Mouse (Mus musculus): ENCODE data around the gene Hsd17b11.

DNA sequence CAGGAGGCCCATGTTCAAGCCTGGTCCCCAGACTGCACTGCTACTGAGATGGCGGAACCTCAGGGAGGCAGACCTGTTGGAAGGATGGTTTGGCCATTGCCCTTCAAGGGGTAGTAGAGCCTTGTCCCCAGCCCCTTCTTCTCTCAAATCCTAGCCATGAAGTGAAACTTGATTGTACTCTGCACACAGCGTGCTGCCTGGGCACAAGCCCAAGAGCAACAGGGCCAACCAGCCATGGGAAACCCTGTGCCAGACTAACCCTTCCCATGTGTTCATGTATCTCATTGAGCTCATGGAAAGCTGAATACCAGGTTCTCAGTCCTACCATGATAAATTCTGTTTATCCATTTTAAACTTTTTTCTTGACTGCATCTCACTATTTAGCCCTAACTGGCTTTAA, 21.2 kb upstream of the Hsd17b11 start:
- TF ChIP-seq CTCF (IDR thresholded peaks at IDR 0.05; ENCODE audit: extremely low read depth, insufficient read length, insufficient replicate concordance, low read depth, low read length) (no peak), POLR2A (IDR thresholded peaks at IDR 0.05; ENCODE audit: low read depth, low read length) (no peak)
